Mouse (Mus musculus) large intestine, adult 2 months (tissue): Measurements from ENCODE around the gene Apbb2. TPM values are rescaled to one million over a fixed set of nuclear protein-coding genes. Genes with fewer than 3 reads are reported as not detected.
"Not testable (repeated sequence)": the region's sequence is repeated elsewhere in the genome, so short reads cannot be mapped to it uniquely, and the experiment has no call there.

Experiments used
- DNase-seq: peaks from one replicate; pipeline ENCODE4 v3.0.0-alpha.2; 2012; ENCODE audit warnings: low read depth, low spot score
- WGBS: fragments of 180-500 bp; shearing (Covaris S2); methylation state at CpG from one replicate; pipeline ENCODE4 v1.1.7; 2018; 5-methylcytosine and 5-hydroxymethylcytosine counted together
- polyA plus RNA-seq: library from polyadenylated mRNA; depleted of rRNA; stranded (reverse); fragments of >200 nt; gene quantifications from 2 replicates; pipeline ENCODE4 v1.2.3, GENCODE M21; 2012; rRNA removed

The Apbb2 gene
- polyA plus RNA-seq, 1 experiment, result 4.7 TPM

- 91% methylated on average over 4 of the region's 4 CpGs for WGBS
- DNase-seq, result no peak
Observed at GRCm38 (mm10) chr5:66294952-66295351, 323.6 kb downstream of the Apbb2 start.

GRCm38 (mm10) chr5:66294106-66294625 is 324.4 kb downstream of the Apbb2 start:
- WGBS, result 78% methylated on average over 11 of the region's 11 CpGs
- no peak for DNase-seq

- no peak for DNase-seq
Observed at GRCm38 (mm10) chr5:66280742-66281141, 337.8 kb downstream of the Apbb2 start.

GRCm38 (mm10) chr5:66279650-66280049 is 338.9 kb downstream of the Apbb2 start:
- WGBS, result 65% methylated on average over 2 of the region's 2 CpGs
- DNase-seq, result no peak

More at GRCm38 (mm10) chr5:66280742-66281141, 337.8 kb downstream of the Apbb2 start:
- 79% methylated on average over 6 of the region's 6 CpGs for WGBS

GRCm38 (mm10) chr5:66274417-66274816 is 344.2 kb downstream of the Apbb2 start:
- 63% methylated on average over 3 of the region's 3 CpGs for WGBS
- no peak for DNase-seq

DNA sequence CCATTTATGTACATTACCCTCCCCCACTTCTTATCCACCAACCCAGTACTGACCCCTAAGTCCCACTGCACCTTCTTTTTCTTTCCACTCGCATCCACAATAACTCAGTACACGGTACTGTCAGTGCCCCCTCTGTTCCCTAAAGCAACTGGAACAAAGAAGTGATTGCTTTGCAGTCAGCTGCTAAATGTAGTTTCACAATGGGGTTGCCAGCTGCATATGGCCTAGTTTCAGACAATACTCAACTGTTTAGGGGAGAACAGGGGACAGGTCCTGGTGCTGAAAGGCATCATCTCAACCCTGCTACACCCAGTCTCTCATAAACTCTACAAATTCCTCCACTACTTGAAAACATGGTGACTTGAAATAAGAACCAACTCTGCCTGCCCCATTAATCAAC is 347.4 kb downstream of the Apbb2 start:
- WGBS, result 80% methylated on average over 2 of the region's 2 CpGs
- no peak for DNase-seq

DNA sequence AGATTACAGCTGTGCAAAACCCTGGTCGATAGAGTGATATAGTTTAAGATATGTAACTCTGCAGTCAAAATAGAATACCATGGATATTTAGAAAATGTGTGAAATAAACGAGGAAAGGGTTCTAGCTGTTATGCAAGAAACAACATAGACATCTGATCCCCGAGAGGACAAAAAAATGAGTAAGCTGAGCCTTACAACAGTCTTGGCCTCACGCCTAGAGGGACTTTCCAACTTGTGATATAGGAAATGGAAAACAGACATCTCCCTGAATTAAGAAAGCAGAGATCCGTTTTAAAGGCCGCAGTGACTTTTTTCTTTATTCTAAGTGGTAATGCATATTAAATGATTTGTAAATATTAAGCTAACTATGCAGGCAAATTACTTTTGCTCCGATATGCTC is 349.0 kb downstream of the Apbb2 start:
- DNase-seq, result no peak
- 64% methylated on average over 7 of the region's 7 CpGs for WGBS

- DNase-seq, result no peak
- 32% methylated on average over 4 of the region's 4 CpGs for WGBS
Observed at GRCm38 (mm10) chr5:66263398-66263797, 355.2 kb downstream of the Apbb2 start.

GRCm38 (mm10) chr5:66262475-66262874 is 356.1 kb downstream of the Apbb2 start:
- DNase-seq, result no peak
- 83% methylated on average over 2 of the region's 2 CpGs for WGBS

GRCm38 (mm10) chr5:66259756-66260448 is 358.7 kb downstream of the Apbb2 start, which contains the start of gene Nsun7:
Gene Nsun7 (plus strand): TSS chr5:66259897.
- 3% methylated on average over 44 of the region's 44 CpGs for WGBS
- DNase-seq, result no peak

- DNase-seq, result not testable (repeated sequence)
- 5% methylated on average over 5 of the region's 5 CpGs for WGBS
Observed at GRCm38 (mm10) chr5:66259431-66259755, 359.2 kb downstream of the Apbb2 start.

GRCm38 (mm10) chr5:66259000-66259399 is 359.6 kb downstream of the Apbb2 start:
- no peak for DNase-seq
- 57% methylated on average over 2 of the region's 2 CpGs for WGBS

- 83% methylated on average over 10 of the region's 10 CpGs for WGBS
- DNase-seq, result no peak
Observed at GRCm38 (mm10) chr5:66255044-66255443, 363.5 kb downstream of the Apbb2 start.

GRCm38 (mm10) chr5:66253219-66253618 is 365.4 kb downstream of the Apbb2 start:
- WGBS, result 56% methylated on average over 5 of the region's 5 CpGs
- no peak for DNase-seq

Other genes with a start within 250 kb of the Apbb2 start
- gene Uchl1, start 57.3 kb upstream of the Apbb2 start, polyA plus RNA-seq, result 16.6 and 24.1 TPM in 2 replicates
- 1.3 and 1.6 TPM in 2 replicates for gene Limch1, start 127.0 kb upstream of the Apbb2 start, polyA plus RNA-seq